Mouse (Mus musculus) forebrain, embryonic 11.5 days (tissue): Measurements from ENCODE around the gene Mapk8ip1. TPM values are rescaled to one million over a fixed set of nuclear protein-coding genes. Genes with fewer than 3 reads are reported as not detected.

Experiments
- ATAC-seq: fragments of 200-750 bp; cut with Nextera tagmentation; replicated peaks from 2 replicates; pipeline ENCODE4 v1.8.0; 2017; ENCODE audit warnings: moderate TSS enrichment; ENCODE audit not compliant: low FRiP score
- DNase-seq: peaks from one replicate; pipeline ENCODE4 v3.0.0-alpha.2; 2017; ENCODE audit warnings: low spot score
- H3K27ac ChIP-seq: fragments of 300-500 bp; sonication (generic); 2 replicates; pipeline ENCODE4 v1.5.1; 2014; ENCODE audit warnings: low read depth, low read length
- H3K27me3 ChIP-seq: fragments of 300-500 bp; sonication (generic); 2 replicates; pipeline ENCODE4 v1.6.1; 2014; ENCODE audit warnings: mild to moderate bottlenecking, low read length, mixed read lengths; ENCODE audit not compliant: control insufficient read depth, insufficient read depth
- H3K36me3 ChIP-seq: fragments of 300-500 bp; sonication (generic); 2 replicates; pipeline ENCODE4 v1.6.1; 2014; ENCODE audit warnings: mild to moderate bottlenecking, low read length, moderate library complexity, mixed read lengths; ENCODE audit not compliant: control insufficient read depth, insufficient read depth
- H3K4me1 ChIP-seq: fragments of 300-500 bp; sonication (generic); replicated peaks from 2 replicates; pipeline ENCODE4 v1.6.1; 2014; ENCODE audit warnings: low read length, mixed read lengths; ENCODE audit not compliant: control insufficient read depth, insufficient read depth
- H3K4me2 ChIP-seq: fragments of 300-500 bp; sonication (generic); 2 replicates; pipeline ENCODE4 v1.6.1; 2014; ENCODE audit warnings: low read depth, mild to moderate bottlenecking, low read length, moderate library complexity, mixed read lengths; ENCODE audit not compliant: severe bottlenecking
- H3K4me3 ChIP-seq: fragments of 300-500 bp; sonication (generic); 2 replicates; pipeline ENCODE4 v1.5.1; 2014; ENCODE audit warnings: low read depth, low read length
- H3K9ac ChIP-seq: fragments of 300-500 bp; sonication (generic); 2 replicates; pipeline ENCODE4 v1.6.1; 2014; ENCODE audit warnings: low read length
- H3K9me3 ChIP-seq: fragments of 300-500 bp; sonication (generic); 2 replicates; pipeline ENCODE4 v1.6.1; 2016; ENCODE audit warnings: low read length, mixed read lengths; ENCODE audit not compliant: control insufficient read depth
- WGBS: fragments of 180-500 bp; shearing (Covaris S2); extraction: QIAGEN DNeasy Blood & Tissue Kit; methylation state at CpG from one replicate; pipeline ENCODE4 v1.1.7; 2014; 5-methylcytosine and 5-hydroxymethylcytosine counted together
- microRNA-seq: library from miRNA; unstranded; fragments of <30 nt; microRNA quantifications from one replicate; pipeline ENCODE4, GENCODE M21; 2016; ENCODE audit not compliant: insufficient number of aligned reads
- polyA plus RNA-seq: library from polyadenylated mRNA; unstranded; fragments of >200 nt; fragmentation: Nextera tagmentation; extraction: Ambion mirVana; gene quantifications from 2 replicates; pipeline ENCODE4 v1.2.1, GENCODE M21; 2014

Mapk8ip1 gene
- polyA plus RNA-seq, 1 experiment from 2014 or later: 35.9 TPM

- WGBS: 23% methylated on average over 5 of the region's 5 CpGs
- no peaks in the 10 kb centered on the region; the same call in 1 of the 2 replicates for H3K36me3 ChIP-seq
Measured at GRCm38 (mm10) chr2:92353402-92353801, 47.7 kb downstream of the Mapk8ip1 start.

GRCm38 (mm10) chr2:92350686-92351085, 50.4 kb downstream of the Mapk8ip1 start:
- H3K4me3 ChIP-seq: no peak overlapping the region
- no peak overlapping the region for H3K4me2 ChIP-seq
- H3K4me1 ChIP-seq: no peaks in the 10 kb centered on the region
- no peaks in the 10 kb centered on the region; the same call in 1 of the 2 replicates for H3K36me3 ChIP-seq
- H3K27me3 ChIP-seq: no peaks in the 10 kb centered on the region
- DNase-seq: no peak
- H3K9ac ChIP-seq: no peak overlapping the region
- H3K27ac ChIP-seq: no peak overlapping the region
- H3K9me3 ChIP-seq: no peaks in the 10 kb centered on the region
- no peak for ATAC-seq
- WGBS: 84% methylated on average over 5 of the region's 5 CpGs

More at GRCm38 (mm10) chr2:92353402-92353801, 47.7 kb downstream of the Mapk8ip1 start:
- Histone ChIP-seq H3K27me3 (no peaks in the 10 kb centered on the region), H3K27ac (no peak overlapping the region), H3K9ac (no peak overlapping the region), H3K9me3 (no peaks in the 10 kb centered on the region), H3K4me3 (no peak overlapping the region), H3K4me2 (no peak overlapping the region), H3K4me1 (no peaks in the 10 kb centered on the region)
- ATAC-seq: 0 out of 2 replicates have a peak, but pooled peaks have one; percentile 46
- DNase-seq: no peak

- 67% methylated on average over 6 of the region's 6 CpGs for WGBS
- Histone ChIP-seq H3K9ac (no peak overlapping the region), H3K4me1 (no peaks in the 10 kb centered on the region), H3K27me3 (no peaks in the 10 kb centered on the region), H3K36me3 (no peaks in the 10 kb centered on the region; the same call in 1 of the 2 replicates), H3K4me3 (no peak overlapping the region), H3K4me2 (no peak overlapping the region), H3K27ac (no peak overlapping the region), H3K9me3 (no peaks in the 10 kb centered on the region)
- DNase-seq (no peak), ATAC-seq (no peak)
Measured at GRCm38 (mm10) chr2:92349589-92350425, 51.3 kb downstream of the Mapk8ip1 start.

GRCm38 (mm10) chr2:92347191-92347590, 53.9 kb downstream of the Mapk8ip1 start:
- DNase-seq (no peak), ATAC-seq (no peak)
- Histone ChIP-seq H3K9me3 (no peaks in the 10 kb centered on the region), H3K4me3 (no peak overlapping the region), H3K4me1 (no peaks in the 10 kb centered on the region), H3K36me3 (no peaks in the 10 kb centered on the region; the same call in 1 of the 2 replicates), H3K9ac (no peak overlapping the region), H3K27me3 (no peaks in the 10 kb centered on the region), H3K27ac (no peak overlapping the region), H3K4me2 (no peak overlapping the region)
- WGBS: 96% methylated on average over 2 of the region's 2 CpGs

GRCm38 (mm10) chr2:92342418-92342817, 58.6 kb downstream of the Mapk8ip1 start:
- H3K36me3 ChIP-seq: peaks cover 2% of the 10 kb centered on the region; the same call in 1 of the 2 replicates
- H3K4me2 ChIP-seq: no peak overlapping the region
- no peak for ATAC-seq
- H3K4me3 ChIP-seq: no peak overlapping the region
- no peaks in the 10 kb centered on the region for H3K27me3 ChIP-seq
- no peak for DNase-seq
- no peaks in the 10 kb centered on the region for H3K4me1 ChIP-seq
- no peak overlapping the region for H3K9ac ChIP-seq
- no peak overlapping the region for H3K27ac ChIP-seq
- H3K9me3 ChIP-seq: no peaks in the 10 kb centered on the region

Small RNA genes lying within 50 kb of the gene (microRNA-seq; reads per million reads assigned to microRNA genes)
- gene Mir7000: not detected

Other genes starting within 250 kb of the Mapk8ip1 start
- 18.2 and 22.9 TPM in 2 replicates for gene Pex16, start 26.6 kb downstream of the Mapk8ip1 start, polyA plus RNA-seq
- gene Large2, start 26.4 kb downstream of the Mapk8ip1 start, polyA plus RNA-seq: 16.1 and 16.4 TPM in 2 replicates
- 2.3 and 3.6 TPM in 2 replicates for gene 1700029I15Rik, start 18.7 kb downstream of the Mapk8ip1 start, polyA plus RNA-seq
- gene Cry2, start 32.8 kb upstream of the Mapk8ip1 start, polyA plus RNA-seq: 24.0 and 25.5 TPM in 2 replicates
- 11.6 and 12.8 TPM in 2 replicates for gene Slc35c1, start 59.3 kb upstream of the Mapk8ip1 start, polyA plus RNA-seq
- 7.2 and 7.8 TPM in 2 replicates for gene Chst1, start 198.4 kb upstream of the Mapk8ip1 start, polyA plus RNA-seq